Mouse (Mus musculus) small intestine, adult 2 months (tissue): ENCODE measurements at regions not wholly inside any gene's neighbourhood (a gene's known extent, or its start where the extent isn't known, plus 50 kb on each side); places are given as distances from the start of the nearest gene placed in this dataset.

ENCODE experiments used
- CTCF ChIP-seq: fragments of 200-500 bp; IDR thresholded peaks from 2 replicates; pipeline ENCODE4 v1.5.1; 2012; ENCODE audit warnings: low read depth, mild to moderate bottlenecking, control low read depth, inconsistent platforms, low read length, moderate library complexity, mixed read lengths; ENCODE audit not compliant: insufficient replicate concordance, insufficient read length; ENCODE audit errors: extremely low read depth
- POLR2A ChIP-seq: fragments of 200-500 bp; IDR thresholded peaks from 2 replicates; pipeline ENCODE4 v1.6.1; 2012; ENCODE audit warnings: low read depth, mild to moderate bottlenecking, control low read depth, inconsistent platforms, low read length, moderate library complexity

DNA sequence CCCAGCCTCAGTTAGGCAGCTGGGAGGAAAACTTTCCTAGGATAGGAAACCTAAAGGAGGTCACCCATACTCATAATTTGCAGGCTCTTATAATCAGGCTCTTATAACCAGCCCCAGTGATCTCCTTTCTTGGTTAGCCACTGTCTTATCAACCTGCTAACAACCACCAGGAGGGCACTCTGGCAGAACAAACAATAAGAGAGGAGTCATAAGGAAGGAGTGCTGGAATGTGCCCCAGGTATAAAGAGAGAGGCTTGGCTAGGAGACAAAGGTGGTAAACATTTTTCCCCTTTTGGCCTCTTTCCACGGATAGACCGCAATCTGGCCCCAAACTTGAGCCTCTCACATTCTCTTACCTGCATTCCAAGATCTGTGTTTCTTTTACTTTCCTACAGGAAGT, 189.4 kb upstream of the Acvr2a start:
- TF ChIP-seq CTCF: no peak
- TF ChIP-seq POLR2A: no peak
